ENCODE assay signal across 26 mouse cellular contexts in the genomic region with DNA sequence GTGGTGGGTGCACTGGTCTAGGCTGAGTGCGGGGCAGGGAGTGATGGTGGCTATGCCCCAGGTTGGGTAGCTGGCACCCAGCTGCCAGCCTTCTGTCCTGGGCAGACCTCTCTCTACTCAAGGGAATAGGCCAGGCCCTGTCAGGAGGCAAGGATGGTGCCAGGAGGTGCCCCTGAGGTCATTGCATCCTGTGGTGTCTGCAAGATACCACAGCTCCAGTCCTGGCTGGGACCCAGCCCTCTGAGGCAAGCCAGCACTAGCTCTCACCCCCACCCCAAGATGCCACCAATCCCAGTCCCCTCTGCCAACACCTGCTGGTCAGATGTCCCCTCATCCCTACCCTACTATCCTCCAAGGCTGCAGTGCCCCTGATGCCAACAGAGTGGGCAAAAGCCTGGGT. TPM values are rescaled to one million over a fixed set of nuclear protein-coding genes. Genes with fewer than 3 reads are reported as not detected.
DNase-seq lines count a peak whose midpoint lies in the region; ATAC-seq lines count a peak whose summit lies in the region.
"Had no signal": no experiment of that assay in that cellular context is flagged by ENCODE, and none has a peak within 500 bp of the region (broad histone marks: within the 10 kb centered on the region; RNA-seq: fewer than 3 reads in every experiment).

No protein-coding gene starts in this region.

- H3K9ac ChIP-seq in midbrain, embryonic 15.5 days: no peak overlapping the region
- H3K9ac ChIP-seq in forebrain, embryonic 16.5 days (replicated peaks; ENCODE audit: low read depth, low read length): no peak overlapping the region
- H3K9ac ChIP-seq: embryonic facial prominence, embryonic 12.5 days; hindbrain, embryonic 14.5 days; liver, embryonic 13.5 days; midbrain, embryonic 12.5 days had no signal

- no peak overlapping the region for H3K27ac ChIP-seq in midbrain, embryonic 15.5 days
- H3K27ac ChIP-seq in forebrain, embryonic 16.5 days (ENCODE audit: low read length): no peak overlapping the region
- H3K27ac ChIP-seq: embryonic facial prominence, embryonic 12.5 days; hindbrain, embryonic 14.5 days; liver, embryonic 13.5 days; midbrain, embryonic 12.5 days; stomach, postnatal 0 days had no signal

- H3K4me1 ChIP-seq in midbrain, embryonic 15.5 days: peaks cover 23% of the 10 kb centered on the region
- H3K4me1 ChIP-seq in forebrain, embryonic 16.5 days (replicated peaks; ENCODE audit: control insufficient read depth, insufficient read depth, low read length): peaks cover 19% of the 10 kb centered on the region

- no peaks in the 10 kb centered on the region for H3K27me3 ChIP-seq in midbrain, embryonic 15.5 days (replicated peaks)
- no peaks in the 10 kb centered on the region for H3K27me3 ChIP-seq in forebrain, embryonic 16.5 days (replicated peaks; ENCODE audit: control insufficient read depth, insufficient read depth, low read length)
- H3K27me3 ChIP-seq: embryonic facial prominence, embryonic 12.5 days; midbrain, embryonic 12.5 days had no signal

- peaks cover 11% of the 10 kb centered on the region; the same call in 1 of the 2 replicates for H3K36me3 ChIP-seq in midbrain, embryonic 15.5 days (replicated peaks)
- no peaks in the 10 kb centered on the region; the same call in 1 of the 2 replicates for H3K36me3 ChIP-seq in forebrain, embryonic 16.5 days (ENCODE audit: control insufficient read depth, insufficient read depth)

- H3K4me2 ChIP-seq in midbrain, embryonic 15.5 days: no peak overlapping the region
- H3K4me2 ChIP-seq in forebrain, embryonic 16.5 days (ENCODE audit: low read length): no peak overlapping the region
- H3K4me2 ChIP-seq: embryonic facial prominence, embryonic 12.5 days; hindbrain, embryonic 14.5 days; liver, embryonic 13.5 days; midbrain, embryonic 12.5 days had no signal

- peak; percentile 92 for DNase-seq in heart, adult 11 months
- DNase-seq in heart, postnatal 36 days: no peak
- peak; percentile 44 for DNase-seq in MN1 (ENCODE audit: low spot score)
- DNase-seq in cerebellum, adult 18-20 months: peak; percentile 58 to 69
- DNase-seq in cerebellum, postnatal 14 days: peak; percentile 74 to 78
- DNase-seq: kidney, adult 8-10 months; kidney, postnatal 14 days; layer of hippocampus, postnatal 36 days; liver, embryonic 13.5 days; lung, adult 2 months; lung, postnatal 14 days had no signal

- ATAC-seq in midbrain, embryonic 15.5 days (replicated peaks): no peak
- no peak for ATAC-seq in forebrain, embryonic 16.5 days
- ATAC-seq: inflammation-experienced regulatory T-cells, adult 6 months had no signal

- H3K9me3 ChIP-seq in midbrain, embryonic 15.5 days: no peaks in the 10 kb centered on the region
- no peaks in the 10 kb centered on the region for H3K9me3 ChIP-seq in forebrain, embryonic 16.5 days (ENCODE audit: control insufficient read depth, low read length)
- H3K9me3 ChIP-seq: embryonic facial prominence, embryonic 12.5 days; liver, embryonic 13.5 days; midbrain, embryonic 12.5 days had no signal

- no peak overlapping the region for H3K4me3 ChIP-seq in midbrain, embryonic 15.5 days
- no peak overlapping the region for H3K4me3 ChIP-seq in forebrain, embryonic 16.5 days (replicated peaks; ENCODE audit: low read length)
- H3K4me3 ChIP-seq: embryonic facial prominence, embryonic 12.5 days; liver, embryonic 13.5 days; midbrain, embryonic 12.5 days had no signal

- intact Hi-C loops in heart, postnatal 36 days (cut with DNase I): loop anchor here (5.0 kb wide), 1 partner anchor 124 kb away; a partner anchor contains a TSS

- 96% methylated on average over 1 of the region's 1 CpGs for WGBS in midbrain, embryonic 15.5 days
- WGBS in forebrain, embryonic 16.5 days: 100% methylated on average over 1 of the region's 1 CpGs

RNA-seq across cellular contexts. Expression of a gene that starts 3.0 kb away (rescaled TPM):
- total RNA-seq in heart, postnatal 36 days (2021): 10 to 100 TPM; 26.2 to 27.7 TPM
- 39.5 and 40.2 TPM in 2 replicates for polyA plus RNA-seq in midbrain, embryonic 15.5 days (2015; fragmentation: Nextera tagmentation; extraction: Ambion mirVana)
- polyA plus RNA-seq in forebrain, embryonic 16.5 days (2015; fragmentation: Nextera tagmentation; extraction: Ambion mirVana): 31.0 and 35.2 TPM in 2 replicates

RNA-seq across cellular contexts. Expression of a gene that starts 10.5 kb away (rescaled TPM):
- total RNA-seq in heart, postnatal 36 days (2021): 10 to 100 TPM; 50.7 to 53.6 TPM
- polyA plus RNA-seq in midbrain, embryonic 15.5 days (2015; fragmentation: Nextera tagmentation; extraction: Ambion mirVana): 140 and 156 TPM in 2 replicates
- polyA plus RNA-seq in forebrain, embryonic 16.5 days (2015; fragmentation: Nextera tagmentation; extraction: Ambion mirVana): 148 TPM in 2 replicates

RNA-seq across cellular contexts. Expression of a gene that starts 18.5 kb away (rescaled TPM):
- total RNA-seq in heart, postnatal 36 days (2021): not detected
- 0.54 and 0.60 TPM in 2 replicates for polyA plus RNA-seq in midbrain, embryonic 15.5 days (2015; fragmentation: Nextera tagmentation; extraction: Ambion mirVana)
- 0.42 and 0.70 TPM in 2 replicates for polyA plus RNA-seq in forebrain, embryonic 16.5 days (2015; fragmentation: Nextera tagmentation; extraction: Ambion mirVana)
- total RNA-seq: gastrocnemius, adult 18-20 months; heart, postnatal 25 days; layer of hippocampus, adult 8-10 months; layer of hippocampus, postnatal 36 days; left cerebral cortex, postnatal 10 days; megakaryocyte, adult 5-6 weeks; monocyte, adult 5-6 weeks had no signal
- polyA plus RNA-seq: gonadal fat pad, adult 2 months; inflammation-experienced regulatory T-cells, adult 6 months had no signal

RNA-seq across cellular contexts. Expression of a gene that starts 41.0 kb away (rescaled TPM):
- not detected for total RNA-seq in heart, postnatal 36 days (2021)
- 19.3 and 21.6 TPM in 2 replicates for polyA plus RNA-seq in midbrain, embryonic 15.5 days (2015; fragmentation: Nextera tagmentation; extraction: Ambion mirVana)
- polyA plus RNA-seq in forebrain, embryonic 16.5 days (2015; fragmentation: Nextera tagmentation; extraction: Ambion mirVana): 12.8 and 13.9 TPM in 2 replicates
- total RNA-seq: gastrocnemius, adult 18-20 months; monocyte, adult 5-6 weeks had no signal
- polyA plus RNA-seq: heart, embryonic 14.5 days; inflammation-experienced regulatory T-cells, adult 6 months; liver, embryonic 13.5 days had no signal

Comparison
In these comparisons a context has a peak if more than half of its experiments do, and no peak if none do; other contexts are left out.
1. DNase-seq: peak in heart, adult 11 months (single experiment), MN1 (single experiment), cerebellum, adult 18-20 months (2 of 2) and cerebellum, postnatal 14 days (2 of 2); none in heart, postnatal 36 days (0 of 2).